Mouse (Mus musculus): ENCODE measurements around the gene Myh3. TPM values are rescaled to one million over a fixed set of nuclear protein-coding genes. Genes with fewer than 3 reads are reported as not detected.

Gene Myh3
- polyA plus RNA-seq, 1 experiment from 2014 or later, result 0.30 TPM

DNA sequence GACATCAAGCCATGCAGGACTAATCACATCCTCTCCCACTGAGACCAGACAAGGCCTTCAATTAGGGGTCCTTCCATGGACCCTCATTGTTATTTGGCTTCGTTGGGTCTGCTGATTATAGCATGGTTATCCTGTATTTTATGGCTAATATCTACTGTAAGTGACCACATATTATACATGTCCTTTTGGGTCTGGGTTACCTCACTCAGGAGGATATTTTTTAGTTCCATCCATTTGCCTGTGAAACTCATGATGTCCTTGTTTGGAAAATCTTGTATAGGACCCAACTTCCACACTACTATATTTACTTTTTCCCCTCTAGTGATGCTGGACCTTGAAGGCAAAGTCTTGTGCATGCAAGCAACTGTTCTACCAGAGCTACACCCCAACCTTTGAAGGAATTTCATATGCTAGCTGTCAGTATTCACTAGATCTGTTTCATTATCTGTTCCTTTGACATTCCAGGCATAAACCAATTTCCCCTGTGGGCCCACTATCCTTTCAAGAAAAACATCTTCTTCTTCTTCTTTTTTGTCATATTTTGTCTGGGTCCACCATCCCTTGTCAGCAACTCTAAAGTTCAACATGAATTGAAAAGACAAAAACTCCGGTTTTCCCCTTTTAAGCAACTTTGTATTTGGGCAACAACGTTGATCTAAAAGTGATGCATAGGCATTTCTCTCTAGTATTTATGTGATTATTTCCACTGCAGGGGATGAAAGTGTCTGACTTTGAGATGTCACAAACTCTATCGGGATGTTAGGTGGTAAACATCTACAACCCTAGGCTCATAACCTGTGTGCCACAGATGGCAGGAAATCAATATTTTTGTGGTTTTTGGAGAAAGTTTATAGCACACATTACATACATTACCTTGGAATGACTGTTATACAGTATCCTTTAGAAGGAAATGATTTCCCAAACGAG, 67.6 kb downstream of the Myh3 start:
- ATAC-seq (replicated peaks; ENCODE audit: low FRiP score, low TSS enrichment, low read depth), result no peak
- no peak overlapping the region for H3K4me2 ChIP-seq (ENCODE audit: low read length)
- no peaks in the 10 kb centered on the region for H3K36me3 ChIP-seq (ENCODE audit: control insufficient read depth, insufficient read depth, low read length)
- H3K27ac ChIP-seq (ENCODE audit: low read depth), result no peak overlapping the region
- DNase-seq (ENCODE audit: low spot score), result no peak
- H3K27me3 ChIP-seq (replicated peaks; ENCODE audit: control insufficient read depth, insufficient read depth, low read length), result no peaks in the 10 kb centered on the region
- H3K4me1 ChIP-seq (replicated peaks; ENCODE audit: control insufficient read depth, insufficient read depth, low read length), result no peaks in the 10 kb centered on the region
- WGBS, result 83% methylated on average over 5 of the region's 5 CpGs
- no peak overlapping the region for H3K4me3 ChIP-seq (ENCODE audit: low read depth, low read length)
- no peaks in the 10 kb centered on the region for H3K9me3 ChIP-seq (ENCODE audit: control insufficient read depth, low read length)
- H3K9ac ChIP-seq (ENCODE audit: low read length), result no peak overlapping the region

DNA sequence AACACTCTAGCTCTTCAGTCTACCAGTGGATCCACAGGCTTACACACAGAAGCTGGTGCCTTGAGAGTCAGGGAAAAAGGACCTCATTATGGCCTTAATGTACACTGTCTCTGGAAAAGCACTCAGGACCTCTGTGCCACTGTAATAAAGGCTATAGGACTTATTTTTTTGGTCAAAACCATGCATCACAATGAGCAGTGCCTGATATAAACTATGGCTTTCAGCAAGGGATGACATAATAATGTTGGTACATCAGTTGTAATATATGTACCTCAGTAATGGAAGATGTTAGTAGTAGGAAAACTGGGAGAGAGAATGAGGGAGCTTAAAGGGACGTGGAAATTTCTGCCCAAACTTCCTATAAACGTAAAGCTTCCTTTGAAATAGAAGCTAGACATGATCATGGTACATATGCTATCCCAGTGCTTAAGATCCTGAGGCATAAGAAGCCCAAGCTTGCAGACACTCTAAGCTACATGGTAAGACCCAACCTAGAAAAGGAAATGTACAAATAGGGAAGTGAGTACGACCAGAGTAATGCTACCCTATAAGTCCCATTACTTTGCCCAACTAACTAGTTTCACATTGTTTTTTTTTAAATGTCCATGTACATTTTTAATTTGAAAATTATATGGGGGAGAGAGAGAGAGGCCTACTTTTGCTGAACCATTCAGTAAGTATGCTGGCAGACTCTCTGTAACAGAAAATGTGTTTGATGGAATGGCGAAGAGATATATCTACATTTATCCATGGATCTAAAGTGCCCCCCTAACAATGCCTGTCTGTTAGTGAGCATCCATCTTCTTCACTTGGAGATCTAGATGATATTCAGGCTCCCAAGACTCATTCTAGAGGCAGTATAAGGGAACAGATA, 68.5 kb downstream of the Myh3 start:
- H3K4me3 ChIP-seq (ENCODE audit: low read depth, low read length), result no peak overlapping the region
- no peaks in the 10 kb centered on the region for H3K27me3 ChIP-seq (replicated peaks; ENCODE audit: control insufficient read depth, insufficient read depth, low read length)
- ATAC-seq (replicated peaks; ENCODE audit: low FRiP score, low TSS enrichment, low read depth) (no peak), DNase-seq (ENCODE audit: low spot score) (no peak)
- no peak overlapping the region for H3K9ac ChIP-seq (ENCODE audit: low read length)
- H3K4me1 ChIP-seq (replicated peaks; ENCODE audit: control insufficient read depth, insufficient read depth, low read length), result no peaks in the 10 kb centered on the region
- WGBS, result 89% methylated on average over 4 of the region's 4 CpGs
- H3K27ac ChIP-seq (ENCODE audit: low read depth), result no peak overlapping the region
- H3K36me3 ChIP-seq (ENCODE audit: control insufficient read depth, insufficient read depth, low read length), result no peaks in the 10 kb centered on the region
- no peaks in the 10 kb centered on the region for H3K9me3 ChIP-seq (ENCODE audit: control insufficient read depth, low read length)
- no peak overlapping the region for H3K4me2 ChIP-seq (ENCODE audit: low read length)

DNA sequence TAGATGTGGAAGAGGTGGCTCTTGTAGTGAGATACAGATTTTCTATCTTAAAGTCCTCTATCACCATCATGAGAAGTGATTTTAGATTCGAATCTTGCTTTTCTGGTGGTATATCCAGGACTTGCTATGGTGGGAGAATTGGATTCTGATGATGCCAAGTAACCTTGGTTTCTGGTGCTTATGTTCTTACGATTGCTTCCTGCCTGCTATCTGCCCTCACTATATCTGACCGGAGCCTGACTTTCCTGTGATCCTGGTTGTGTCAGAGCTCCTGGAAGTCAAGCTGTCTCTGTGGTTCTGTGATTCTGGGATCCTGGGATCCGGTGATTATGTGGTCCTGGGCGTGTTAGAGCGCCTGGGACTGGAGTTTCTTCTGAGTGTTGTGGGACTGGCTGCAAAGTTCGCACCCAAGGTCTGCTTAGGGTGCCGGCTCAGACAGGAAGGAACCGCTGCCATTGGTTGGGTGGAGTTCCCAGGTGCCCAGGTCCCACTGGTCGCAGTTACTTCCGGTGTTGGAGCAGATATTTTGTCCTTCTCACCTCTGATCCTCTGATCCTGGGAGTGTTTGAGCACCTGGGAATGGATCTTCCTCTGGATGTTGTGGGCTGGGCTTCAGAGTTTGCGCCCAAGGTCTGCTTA, 69.3 kb downstream of the Myh3 start:
- Histone ChIP-seq H3K27me3 (replicated peaks; ENCODE audit: control insufficient read depth, insufficient read depth, low read length) (no peaks in the 10 kb centered on the region), H3K36me3 (ENCODE audit: control insufficient read depth, insufficient read depth, low read length) (no peaks in the 10 kb centered on the region), H3K27ac (ENCODE audit: low read depth) (no peak overlapping the region), H3K9me3 (ENCODE audit: control insufficient read depth, low read length) (no peaks in the 10 kb centered on the region), H3K4me3 (ENCODE audit: low read depth, low read length) (no peak overlapping the region), H3K9ac (ENCODE audit: low read length) (no peak overlapping the region), H3K4me1 (replicated peaks; ENCODE audit: control insufficient read depth, insufficient read depth, low read length) (no peaks in the 10 kb centered on the region), H3K4me2 (ENCODE audit: low read length) (no peak overlapping the region)
- DNase-seq (ENCODE audit: low spot score) (no peak), ATAC-seq (replicated peaks; ENCODE audit: low FRiP score, low TSS enrichment, low read depth) (no peak)
- WGBS, result 88% methylated on average over 12 of the region's 12 CpGs

DNA sequence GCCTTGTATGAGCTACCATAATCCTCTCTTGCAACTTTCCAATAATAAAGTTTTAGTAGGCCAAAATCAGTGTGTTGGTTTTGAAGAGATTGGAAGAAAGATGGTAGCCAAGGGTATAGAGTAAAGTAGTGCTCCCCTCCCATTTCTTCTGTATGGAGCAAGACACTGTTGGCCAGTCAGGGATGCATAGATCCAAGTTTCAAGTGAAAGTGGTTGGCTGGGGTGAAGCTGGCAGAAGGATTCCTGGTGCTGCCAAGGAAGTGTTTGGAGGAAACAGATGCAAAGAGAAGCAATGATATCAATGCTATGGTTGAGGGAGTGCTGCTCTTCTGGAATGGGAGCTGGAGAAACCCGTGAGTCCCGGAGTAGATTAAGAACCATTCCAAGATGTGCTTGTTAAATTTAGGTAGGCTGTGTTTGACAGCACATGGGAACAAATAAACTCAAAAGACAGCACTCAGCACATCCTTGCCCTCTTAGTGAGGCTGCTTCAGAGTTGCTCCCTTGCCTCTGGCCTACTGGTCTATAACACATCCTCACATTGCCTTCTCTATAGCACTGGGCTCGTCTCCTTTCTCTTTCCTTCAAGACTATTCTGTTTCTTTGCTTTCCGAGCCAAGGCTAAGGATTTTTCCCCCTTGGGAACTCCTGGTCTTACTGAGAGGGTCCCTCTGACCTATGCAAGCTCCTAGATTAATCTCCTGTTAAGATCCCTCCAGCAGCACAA, 70.3 kb downstream of the Myh3 start:
- Histone ChIP-seq H3K9me3 (ENCODE audit: control insufficient read depth, low read length) (no peaks in the 10 kb centered on the region), H3K4me3 (ENCODE audit: low read depth, low read length) (no peak overlapping the region), H3K4me2 (ENCODE audit: low read length) (no peak overlapping the region), H3K4me1 (replicated peaks; ENCODE audit: control insufficient read depth, insufficient read depth, low read length) (no peaks in the 10 kb centered on the region), H3K9ac (ENCODE audit: low read length) (no peak overlapping the region), H3K27me3 (replicated peaks; ENCODE audit: control insufficient read depth, insufficient read depth, low read length) (no peaks in the 10 kb centered on the region), H3K36me3 (ENCODE audit: control insufficient read depth, insufficient read depth, low read length) (no peaks in the 10 kb centered on the region), H3K27ac (ENCODE audit: low read depth) (no peak overlapping the region)
- no peak for DNase-seq (ENCODE audit: low spot score)
- WGBS, result 76% methylated on average over 4 of the region's 4 CpGs
- no peak for ATAC-seq (replicated peaks; ENCODE audit: low FRiP score, low TSS enrichment, low read depth)

GRCm38 (mm10) chr11:67150237-67150636, 72.1 kb downstream of the Myh3 start:
- Histone ChIP-seq H3K36me3 (ENCODE audit: control insufficient read depth, insufficient read depth, low read length) (no peaks in the 10 kb centered on the region), H3K27me3 (replicated peaks; ENCODE audit: control insufficient read depth, insufficient read depth, low read length) (no peaks in the 10 kb centered on the region), H3K4me2 (ENCODE audit: low read length) (no peak overlapping the region), H3K27ac (ENCODE audit: low read depth) (no peak overlapping the region), H3K4me3 (ENCODE audit: low read depth, low read length) (no peak overlapping the region), H3K9ac (ENCODE audit: low read length) (no peak overlapping the region), H3K4me1 (replicated peaks; ENCODE audit: control insufficient read depth, insufficient read depth, low read length) (no peaks in the 10 kb centered on the region), H3K9me3 (ENCODE audit: control insufficient read depth, low read length) (no peaks in the 10 kb centered on the region)
- WGBS, result 93% methylated on average over 2 of the region's 2 CpGs
- no peak for DNase-seq (ENCODE audit: low spot score)
- ATAC-seq (replicated peaks; ENCODE audit: low FRiP score, low TSS enrichment, low read depth), result no peak

DNA sequence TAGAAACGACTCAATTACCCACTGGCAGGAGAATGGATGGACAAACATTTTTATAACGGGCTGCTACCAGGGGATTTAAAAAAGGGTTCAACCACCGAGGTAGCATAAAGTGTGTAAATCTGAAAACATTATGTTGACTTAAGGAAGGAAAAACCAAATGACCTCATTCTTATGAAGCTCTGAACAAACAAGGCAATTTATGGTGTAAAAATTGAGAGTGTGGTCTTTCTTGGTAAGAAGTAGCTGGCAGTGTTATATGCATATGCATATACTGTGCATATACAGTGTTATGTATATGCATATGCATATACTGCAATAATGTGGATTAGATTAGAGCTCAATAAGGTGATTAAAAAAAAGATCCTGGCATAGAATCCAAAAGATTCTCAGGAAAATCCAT, 73.1 kb downstream of the Myh3 start:
- ATAC-seq (replicated peaks; ENCODE audit: low FRiP score, low TSS enrichment, low read depth) (no peak), DNase-seq (ENCODE audit: low spot score) (no peak)
- Histone ChIP-seq H3K27me3 (replicated peaks; ENCODE audit: control insufficient read depth, insufficient read depth, low read length) (no peaks in the 10 kb centered on the region), H3K9me3 (ENCODE audit: control insufficient read depth, low read length) (no peaks in the 10 kb centered on the region), H3K36me3 (ENCODE audit: control insufficient read depth, insufficient read depth, low read length) (no peaks in the 10 kb centered on the region), H3K4me1 (replicated peaks; ENCODE audit: control insufficient read depth, insufficient read depth, low read length) (no peaks in the 10 kb centered on the region), H3K4me2 (ENCODE audit: low read length) (no peak overlapping the region), H3K9ac (ENCODE audit: low read length) (no peak overlapping the region), H3K4me3 (ENCODE audit: low read depth, low read length) (no peak overlapping the region), H3K27ac (ENCODE audit: low read depth) (no peak overlapping the region)
- WGBS, result 77% methylated on average over 3 of the region's 3 CpGs
